Mouse (Mus musculus): ENCODE results near the gene Epn1.

DNA sequence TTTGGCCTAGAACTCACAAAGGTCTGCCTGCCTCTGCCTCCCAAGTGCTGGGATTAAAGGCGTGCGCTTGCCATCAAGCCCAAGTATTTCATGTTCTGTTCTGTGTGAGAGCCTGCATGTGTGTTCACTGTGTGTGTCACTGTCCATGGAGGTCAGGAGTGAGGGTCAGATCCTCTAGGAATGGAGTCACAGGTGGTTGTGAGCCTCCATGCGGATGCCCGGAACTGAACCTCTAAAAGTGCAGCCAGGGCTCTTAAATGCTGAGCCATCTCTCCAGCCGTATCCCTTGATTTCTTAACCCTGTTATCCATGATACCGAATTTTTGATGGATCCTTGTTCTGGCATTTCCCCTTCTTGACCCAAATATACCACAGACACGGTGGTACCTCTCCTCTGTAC, 43.0 kb upstream of the Epn1 start:
- TF ChIP-seq CTCF (IDR thresholded peaks at IDR 0.05; ENCODE audit: low read depth, low read length) (no peak), GATA1 (IDR thresholded peaks at IDR 0.05; ENCODE audit: borderline replicate concordance, low read length) (no peak), TAL1 (conservative IDR thresholded peaks at IDR 0.05; ENCODE audit: low read depth, low read length) (no peak), POLR2AphosphoS5 (IDR thresholded peaks at IDR 0.05; ENCODE audit: insufficient replicate concordance, low read depth, low read length) (no peak), GATA2 (IDR thresholded peaks at IDR 0.05; ENCODE audit: borderline replicate concordance, low read depth, low read length) (no peak)

All from G1E (cell line).